Mouse (Mus musculus): ENCODE results near the gene Ranbp17. TPM values are rescaled to one million over a fixed set of nuclear protein-coding genes. Genes with fewer than 3 reads are reported as not detected.

The Ranbp17 gene
- total and polyA plus RNA-seq, 2 experiments: 0.02 to 0.09 TPM

DNA sequence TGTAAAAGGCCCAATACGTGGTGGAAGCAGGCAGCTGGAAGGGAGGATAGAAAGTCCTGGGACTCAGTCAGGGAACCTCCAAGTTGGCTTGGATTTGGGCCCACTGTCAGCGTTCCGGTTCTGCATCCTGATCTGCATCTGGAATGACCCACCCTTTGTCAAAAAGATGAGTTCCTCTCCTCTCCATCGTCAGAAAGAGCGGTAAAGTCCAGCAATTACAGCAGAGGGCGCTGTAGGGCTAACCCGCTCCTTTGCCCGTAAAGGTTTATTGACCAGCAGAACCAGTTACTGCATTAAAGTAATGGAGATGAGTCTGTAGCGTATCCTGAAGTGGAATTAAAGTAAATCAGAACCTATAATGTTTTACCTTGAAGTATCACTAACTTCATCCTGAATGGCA is 343.1 kb downstream of the Ranbp17 start:
- Histone ChIP-seq H3K79me2 (ENCODE audit: control insufficient read depth, insufficient read depth, low read length) (no peaks in the 10 kb centered on the region), H3K4me3 (ENCODE audit: insufficient read depth, low read depth, low read length) (no peak overlapping the region), H3K27me3 (ENCODE audit: control insufficient read depth, insufficient read depth, low read length) (no peaks in the 10 kb centered on the region), H3K36me3 (ENCODE audit: control insufficient read depth, insufficient read depth, low read length) (no peaks in the 10 kb centered on the region), H3K4me1 (ENCODE audit: control insufficient read depth, insufficient read depth, low read length) (no peaks in the 10 kb centered on the region), H3K27ac (replicated peaks; ENCODE audit: insufficient read depth, low read depth, low read length) (no peak overlapping the region), H3K9ac (ENCODE audit: low read depth, low read length) (no peak overlapping the region)
- DNase-seq (ENCODE audit: extremely low read depth, low read depth, low spot score): peak; percentile 42
- TF ChIP-seq CTCF (IDR thresholded peaks at IDR 0.05; ENCODE audit: low read depth, low read length) (peak; percentile 68), POLR2A (IDR thresholded peaks at IDR 0.05; ENCODE audit: extremely low read depth, insufficient read depth, low read length) (no peak)
- 15% methylated on average over 9 of the region's 9 CpGs for WGBS

DNA sequence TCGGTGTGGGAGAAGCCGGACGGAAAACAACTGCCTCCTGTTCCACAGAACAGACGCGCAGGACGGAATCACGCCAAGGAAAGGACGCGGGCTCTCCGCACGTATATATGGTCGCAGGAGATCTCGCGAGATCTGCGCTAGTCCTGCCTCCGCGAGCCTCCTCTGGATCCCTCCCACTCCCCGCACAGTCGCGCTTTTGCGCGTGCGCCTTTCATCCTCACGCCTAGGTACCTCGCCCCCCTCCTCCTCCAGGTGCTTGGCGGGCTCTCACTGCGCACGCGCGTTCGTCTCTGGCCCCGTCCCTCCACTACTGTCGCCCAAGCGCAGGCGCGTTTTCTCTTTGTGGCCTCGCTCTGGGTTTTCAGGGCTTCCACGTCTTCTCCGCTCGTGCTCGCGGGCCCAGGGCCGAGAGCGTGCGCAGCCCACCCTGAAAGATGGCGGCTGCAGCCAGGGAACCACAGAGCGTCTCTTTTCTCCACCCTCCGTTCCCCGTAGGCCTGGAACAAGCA is 350.5 kb downstream of the Ranbp17 start, which contains the start of gene Npm1:
TSS of gene Npm1 (minus strand) at position 209 of the 509 bp plus-strand sequence.
- no peaks in the 10 kb centered on the region for H3K27me3 ChIP-seq (ENCODE audit: control insufficient read depth, insufficient read depth, low read length)
- peak within 1 kb of the TSS; percentile 72 for H3K9ac ChIP-seq (ENCODE audit: low read depth, low read length)
- peaks cover 6% of the 10 kb centered on the region; the same call in 1 of the 2 replicates for H3K79me2 ChIP-seq (ENCODE audit: control insufficient read depth, insufficient read depth, low read length)
- H3K27ac ChIP-seq (replicated peaks; ENCODE audit: insufficient read depth, low read depth, low read length): peak within 1 kb of the TSS; percentile 65
- peak within 1 kb of the TSS; percentile 67 for H3K4me3 ChIP-seq (ENCODE audit: insufficient read depth, low read depth, low read length)
- H3K4me1 ChIP-seq (ENCODE audit: control insufficient read depth, insufficient read depth, low read length): peaks cover 6% of the 10 kb centered on the region; the same call in 1 of the 2 replicates
- TF ChIP-seq CTCF (IDR thresholded peaks at IDR 0.05; ENCODE audit: low read depth, low read length) (no peak), POLR2A (IDR thresholded peaks at IDR 0.05; ENCODE audit: extremely low read depth, insufficient read depth, low read length) (peak; percentile 96)
- peaks cover 16% of the 10 kb centered on the region for H3K36me3 ChIP-seq (ENCODE audit: control insufficient read depth, insufficient read depth, low read length)
- DNase-seq (ENCODE audit: extremely low read depth, low read depth, low spot score): peak; percentile 93
- 2% methylated on average over 49 of the region's 49 CpGs for WGBS

- 2% methylated on average over 53 of the region's 53 CpGs for WGBS
- peak overlapping the region; percentile 67 for H3K9ac ChIP-seq (ENCODE audit: low read depth, low read length)
- no peaks in the 10 kb centered on the region for H3K27me3 ChIP-seq (ENCODE audit: control insufficient read depth, insufficient read depth, low read length)
- no peak for TF ChIP-seq POLR2A (IDR thresholded peaks at IDR 0.05; ENCODE audit: extremely low read depth, insufficient read depth, low read length)
- no peak for TF ChIP-seq CTCF (IDR thresholded peaks at IDR 0.05; ENCODE audit: low read depth, low read length)
- DNase-seq (ENCODE audit: extremely low read depth, low read depth, low spot score): peak; percentile 20
- H3K4me3 ChIP-seq (ENCODE audit: insufficient read depth, low read depth, low read length): peak overlapping the region; percentile 67
- peaks cover 6% of the 10 kb centered on the region; the same call in 1 of the 2 replicates for H3K79me2 ChIP-seq (ENCODE audit: control insufficient read depth, insufficient read depth, low read length)
- peaks cover 22% of the 10 kb centered on the region for H3K36me3 ChIP-seq (ENCODE audit: control insufficient read depth, insufficient read depth, low read length)
- H3K27ac ChIP-seq (replicated peaks; ENCODE audit: insufficient read depth, low read depth, low read length): peak overlapping the region; percentile 15; the same call in 1 of the 2 replicates
- H3K4me1 ChIP-seq (ENCODE audit: control insufficient read depth, insufficient read depth, low read length): peaks cover 6% of the 10 kb centered on the region; the same call in 1 of the 2 replicates
These were observed 351.1 kb downstream of the Ranbp17 start for GRCm38 (mm10) chr11:33162211-33162997.

Other genes with a start within 250 kb of the Ranbp17 start
- gene Gm12117, start 237.0 kb downstream of the Ranbp17 start, total RNA-seq (2014; rRNA removed): not detected in 2 replicates
- gene Gm12117, start 237.0 kb downstream of the Ranbp17 start, polyA plus RNA-seq (2012; rRNA removed): not detected in 2 replicates
- gene Gabrp, start 65.2 kb upstream of the Ranbp17 start, total RNA-seq (2014; rRNA removed): 0.07 and 0.18 TPM in 2 replicates
- gene Gabrp, start 65.2 kb upstream of the Ranbp17 start, polyA plus RNA-seq (2012; rRNA removed): not detected in 2 replicates
- not detected in 2 replicates for gene D130052B06Rik, start 85.6 kb upstream of the Ranbp17 start, total RNA-seq (2014; rRNA removed)
- gene D130052B06Rik, start 85.6 kb upstream of the Ranbp17 start, polyA plus RNA-seq (2012; rRNA removed): not detected in 2 replicates